Mouse (Mus musculus): ENCODE measurements around the gene Vasn.

DNA sequence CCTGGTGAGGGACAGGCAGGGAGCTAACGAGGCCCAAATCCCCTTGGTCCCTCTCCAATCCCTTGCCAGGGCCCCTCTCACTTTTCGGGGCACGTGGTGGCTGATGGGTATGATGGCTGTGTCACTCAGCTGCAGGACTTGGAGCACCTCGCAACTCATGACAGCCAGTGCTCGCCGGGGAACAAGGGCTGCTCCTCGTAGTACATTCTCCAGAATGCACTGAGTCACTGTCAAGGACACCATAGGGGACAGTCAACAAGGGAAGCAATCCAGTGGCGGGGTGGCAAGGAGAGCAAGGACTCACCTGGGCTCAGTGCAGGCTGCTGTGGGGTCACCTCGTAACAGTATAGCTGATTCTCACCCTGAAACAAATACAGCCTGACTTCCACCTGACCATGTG, 5.1 kb upstream of the Vasn start:
- TF ChIP-seq MAFK (IDR thresholded peaks at IDR 0.05; ENCODE audit: insufficient read depth, low read depth, low read length) (no peak), ZC3H11A (IDR thresholded peaks at IDR 0.05; ENCODE audit: borderline replicate concordance, low read depth, low read length) (no peak), ZNF384 (IDR thresholded peaks at IDR 0.05; ENCODE audit: low read depth, low read length) (no peak), HCFC1 (IDR thresholded peaks at IDR 0.05; ENCODE audit: borderline replicate concordance, insufficient read depth, low read length) (no peak)

Data from ES-E14 (cell line).